Mouse (Mus musculus): ENCODE data around the gene Trp53inp2. TPM values are rescaled to one million over a fixed set of nuclear protein-coding genes. Genes with fewer than 3 reads are reported as not detected.

The Trp53inp2 gene
- polyA plus RNA-seq, 1 experiment = 3.3 TPM

GRCm38 (mm10) chr2:155374521-155374920 lies 6.3 kb upstream of the Trp53inp2 start:
- TF ChIP-seq GATA1 (IDR thresholded peaks at IDR 0.05; ENCODE audit: low read length) = no peak

- TF ChIP-seq GATA1 (IDR thresholded peaks at IDR 0.05; ENCODE audit: low read length) = no peak
These were observed 4.7 kb upstream of the Trp53inp2 start for GRCm38 (mm10) chr2:155376191-155376590.

GRCm38 (mm10) chr2:155381060-155381437 lies 190 bp downstream of the Trp53inp2 start:
- no peak for TF ChIP-seq GATA1 (IDR thresholded peaks at IDR 0.05; ENCODE audit: low read length)

- no peak for TF ChIP-seq GATA1 (IDR thresholded peaks at IDR 0.05; ENCODE audit: low read length)
These were observed 928 bp downstream of the Trp53inp2 start for GRCm38 (mm10) chr2:155381643-155382331.

GRCm38 (mm10) chr2:155382332-155382700 lies 1.5 kb downstream of the Trp53inp2 start:
- TF ChIP-seq GATA1 (IDR thresholded peaks at IDR 0.05; ENCODE audit: low read length) = no peak

- no peak for TF ChIP-seq GATA1 (IDR thresholded peaks at IDR 0.05; ENCODE audit: low read length)
These were observed 2.1 kb downstream of the Trp53inp2 start for GRCm38 (mm10) chr2:155382791-155383438.

GRCm38 (mm10) chr2:155385090-155385489 lies 4.2 kb downstream of the Trp53inp2 start:
- TF ChIP-seq GATA1 (IDR thresholded peaks at IDR 0.05; ENCODE audit: low read length) = no peak

- TF ChIP-seq GATA1 (IDR thresholded peaks at IDR 0.05; ENCODE audit: low read length) = no peak
These were observed 5.1 kb downstream of the Trp53inp2 start for GRCm38 (mm10) chr2:155385731-155386533.

GRCm38 (mm10) chr2:155386534-155386899 lies 5.7 kb downstream of the Trp53inp2 start:
- TF ChIP-seq GATA1 (IDR thresholded peaks at IDR 0.05; ENCODE audit: low read length) = no peak

- TF ChIP-seq GATA1 (IDR thresholded peaks at IDR 0.05; ENCODE audit: low read length) = no peak
These were observed 6.2 kb downstream of the Trp53inp2 start for GRCm38 (mm10) chr2:155387052-155387451.

- TF ChIP-seq GATA1 (IDR thresholded peaks at IDR 0.05; ENCODE audit: low read length) = no peak
These were observed 7.7 kb downstream of the Trp53inp2 start for GRCm38 (mm10) chr2:155388573-155388972.

- TF ChIP-seq GATA1 (IDR thresholded peaks at IDR 0.05; ENCODE audit: low read length) = no peak
These were observed 13.7 kb downstream of the Trp53inp2 start for GRCm38 (mm10) chr2:155394586-155394985.

GRCm38 (mm10) chr2:155400276-155400675 lies 19.4 kb downstream of the Trp53inp2 start:
- TF ChIP-seq GATA1 (IDR thresholded peaks at IDR 0.05; ENCODE audit: low read length) = no peak

- TF ChIP-seq GATA1 (IDR thresholded peaks at IDR 0.05; ENCODE audit: low read length) = no peak
These were observed 21.1 kb downstream of the Trp53inp2 start for GRCm38 (mm10) chr2:155401926-155402325.

GRCm38 (mm10) chr2:155404635-155405034 lies 23.8 kb downstream of the Trp53inp2 start:
- TF ChIP-seq GATA1 (IDR thresholded peaks at IDR 0.05; ENCODE audit: low read length) = no peak

GRCm38 (mm10) chr2:155420911-155421310 lies 40.1 kb downstream of the Trp53inp2 start:
- no peak for TF ChIP-seq GATA1 (IDR thresholded peaks at IDR 0.05; ENCODE audit: low read length)
